Mouse (Mus musculus): ENCODE data around the gene Rps6kl1. TPM values are rescaled to one million over a fixed set of nuclear protein-coding genes. Genes with fewer than 3 reads are reported as not detected.

Gene Rps6kl1
- total RNA-seq, 4 experiments from 2014 or later, result 1.0 to 2.3 (median 1.8) TPM

GRCm38 (mm10) chr12:85106292-85106691 is 44.8 kb downstream of the Rps6kl1 start:
- DNase-seq, result no peak

GRCm38 (mm10) chr12:85104789-85105188 is 46.3 kb downstream of the Rps6kl1 start:
- no peak for DNase-seq

GRCm38 (mm10) chr12:85103096-85103495 is 48.0 kb downstream of the Rps6kl1 start:
- no peak for DNase-seq

GRCm38 (mm10) chr12:85101521-85102106 is 49.5 kb downstream of the Rps6kl1 start:
- DNase-seq, result no peak

- no peak for DNase-seq
Measured at GRCm38 (mm10) chr12:85101001-85101400, 50.1 kb downstream of the Rps6kl1 start.

GRCm38 (mm10) chr12:85095859-85096258 is 55.2 kb downstream of the Rps6kl1 start:
- DNase-seq, result no peak

GRCm38 (mm10) chr12:85095146-85095545 is 55.9 kb downstream of the Rps6kl1 start:
- no peak for DNase-seq

GRCm38 (mm10) chr12:85094706-85095105 is 56.4 kb downstream of the Rps6kl1 start:
- no peak for DNase-seq

- no peak for DNase-seq
Measured at GRCm38 (mm10) chr12:85094010-85094409, 57.1 kb downstream of the Rps6kl1 start.

GRCm38 (mm10) chr12:85092214-85092613 is 58.9 kb downstream of the Rps6kl1 start:
- no peak for DNase-seq

GRCm38 (mm10) chr12:85091190-85091589 is 59.9 kb downstream of the Rps6kl1 start:
- no peak for DNase-seq

- DNase-seq, result no peak
Measured at GRCm38 (mm10) chr12:85087845-85088244, 63.2 kb downstream of the Rps6kl1 start.

Other genes with a start within 250 kb of the Rps6kl1 start
- gene Fcf1, start 180.4 kb downstream of the Rps6kl1 start, total RNA-seq (2022), result 100 to 1,000 TPM in 1 of 4 experiments, 10 to 100 TPM in 3; 74.7 to 101 (median 92.7) TPM
- 10 to 100 TPM; 37.9 to 47.3 (median 42.6) TPM for gene Arel1, start 180.4 kb downstream of the Rps6kl1 start, total RNA-seq (2022)
- 10 to 100 TPM; 49.2 to 81.8 (median 54.0) TPM for gene Ylpm1, start 154.9 kb downstream of the Rps6kl1 start, total RNA-seq (2022)
- 1 to 10 TPM; 3.0 to 7.9 (median 6.0) TPM for gene Prox2, start 40.5 kb downstream of the Rps6kl1 start, total RNA-seq (2022)
- 100 to 1,000 TPM; 226 to 318 (median 254) TPM for gene Dlst, start 40.4 kb downstream of the Rps6kl1 start, total RNA-seq (2022)
- gene Pgf, start 26.5 kb upstream of the Rps6kl1 start, total RNA-seq (2022), result 1 to 10 TPM; 2.4 to 5.9 (median 4.5) TPM
- gene Eif2b2, start 68.2 kb upstream of the Rps6kl1 start, total RNA-seq (2022), result 100 to 1,000 TPM in 3 of 4 experiments, 10 to 100 TPM in 1; 91.5 to 111 (median 106) TPM
- 10 to 100 TPM; 12.1 to 23.4 (median 18.7) TPM for gene Mlh3, start 119.3 kb upstream of the Rps6kl1 start, total RNA-seq (2022)
- gene Acyp1, start 137.2 kb upstream of the Rps6kl1 start, total RNA-seq (2022), result 10 to 100 TPM; 29.3 to 36.6 (median 32.8) TPM
- gene Zc2hc1c, start 137.3 kb upstream of the Rps6kl1 start, total RNA-seq (2022), result 1 to 10 TPM; 2.5 to 4.3 (median 3.4) TPM
- gene Nek9, start 188.1 kb upstream of the Rps6kl1 start, total RNA-seq (2022), result 100 to 1,000 TPM in 3 of 4 experiments, 10 to 100 TPM in 1; 96.5 to 138 (median 126) TPM
- 100 to 1,000 TPM; 326 to 334 (median 331) TPM for gene Tmed10, start 223.6 kb upstream of the Rps6kl1 start, total RNA-seq (2022)